ENCODE assay signal across 21 mouse cellular contexts in the genomic region with DNA sequence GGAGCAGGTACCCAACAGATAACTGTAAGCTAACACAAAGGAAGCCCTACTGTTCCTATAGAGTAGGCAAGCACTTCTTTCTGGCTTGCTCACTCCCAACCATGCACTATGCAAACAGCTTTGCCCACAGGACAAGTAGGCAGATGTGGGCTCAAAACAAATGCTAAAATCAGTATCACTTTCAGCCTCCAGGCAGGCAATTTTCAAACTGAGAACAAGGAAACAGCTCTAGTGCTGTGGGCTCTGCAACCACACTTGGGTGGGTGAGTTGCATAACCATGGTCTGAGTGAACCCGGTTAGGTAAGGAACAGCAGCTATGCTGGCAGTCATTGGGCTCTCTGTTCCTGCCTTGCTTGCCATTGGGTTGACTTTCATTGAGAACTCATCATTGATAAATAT.
DNase-seq lines count a peak whose midpoint lies in the region; ATAC-seq and TF ChIP-seq lines count a peak whose summit lies in the region.
"Had no signal": no experiment of that assay in that cellular context is flagged by ENCODE, and none has a peak within 500 bp of the region (broad histone marks: within the 10 kb centered on the region; RNA-seq: fewer than 3 reads in every experiment).

No protein-coding gene starts in this region.

- no peak overlapping the region for H3K4me3 ChIP-seq in hindbrain, postnatal 0 days (ENCODE audit: low read length)
- no peak overlapping the region for H3K4me3 ChIP-seq in heart, embryonic 12.5 days
- H3K4me3 ChIP-seq: forebrain, embryonic 13.5 days; heart, embryonic 10.5 days; limb, embryonic 13.5 days; liver, embryonic 15.5 days had no signal

- H3K4me1 ChIP-seq in hindbrain, postnatal 0 days (ENCODE audit: insufficient read depth, low read length) = no peaks in the 10 kb centered on the region
- H3K4me1 ChIP-seq in heart, embryonic 12.5 days (replicated peaks) = peaks cover 15% of the 10 kb centered on the region
- H3K4me1 ChIP-seq: forebrain, embryonic 13.5 days; limb, embryonic 13.5 days; liver, embryonic 15.5 days had no signal

- H3K27me3 ChIP-seq in hindbrain, postnatal 0 days (ENCODE audit: insufficient read depth, low read length) = no peaks in the 10 kb centered on the region
- H3K27me3 ChIP-seq in heart, embryonic 12.5 days (replicated peaks) = no peaks in the 10 kb centered on the region
- H3K27me3 ChIP-seq: forebrain, embryonic 13.5 days; limb, embryonic 13.5 days; liver, embryonic 15.5 days had no signal

- H3K9me3 ChIP-seq in hindbrain, postnatal 0 days (ENCODE audit: low read length) = no peaks in the 10 kb centered on the region
- no peaks in the 10 kb centered on the region for H3K9me3 ChIP-seq in heart, embryonic 12.5 days (replicated peaks)
- H3K9me3 ChIP-seq: forebrain, embryonic 13.5 days; G1E; heart, embryonic 10.5 days; limb, embryonic 13.5 days; liver, embryonic 15.5 days had no signal

- H3K27ac ChIP-seq in hindbrain, postnatal 0 days = no peak overlapping the region
- no peak overlapping the region for H3K27ac ChIP-seq in heart, embryonic 12.5 days (ENCODE audit: poor library complexity, severe bottlenecking)
- H3K27ac ChIP-seq: forebrain, embryonic 13.5 days; heart, embryonic 10.5 days; limb, embryonic 13.5 days; liver, embryonic 15.5 days had no signal

- WGBS in hindbrain, postnatal 0 days = 94% methylated on average over 1 of the region's 1 CpGs
- 94% methylated on average over 1 of the region's 1 CpGs for WGBS in heart, embryonic 12.5 days

- no peaks in the 10 kb centered on the region for H3K36me3 ChIP-seq in hindbrain, postnatal 0 days (ENCODE audit: insufficient read depth, low read length)
- H3K36me3 ChIP-seq in heart, embryonic 12.5 days = no peaks in the 10 kb centered on the region
- H3K36me3 ChIP-seq: G1E; heart, embryonic 10.5 days; limb, embryonic 13.5 days; liver, embryonic 15.5 days had no signal

- H3K9ac ChIP-seq in hindbrain, postnatal 0 days (replicated peaks; ENCODE audit: low read length) = no peak overlapping the region
- no peak overlapping the region for H3K9ac ChIP-seq in heart, embryonic 12.5 days
- H3K9ac ChIP-seq: forebrain, embryonic 13.5 days; limb, embryonic 13.5 days; liver, embryonic 15.5 days had no signal

- TF ChIP-seq CTCF in hindbrain, postnatal 0 days (IDR thresholded peaks at IDR 0.05; ENCODE audit: low read depth) = no peak

- no peak overlapping the region for H3K4me2 ChIP-seq in hindbrain, postnatal 0 days (ENCODE audit: low read depth, low read length)
- no peak overlapping the region for H3K4me2 ChIP-seq in heart, embryonic 12.5 days
- H3K4me2 ChIP-seq: forebrain, embryonic 13.5 days; limb, embryonic 13.5 days; liver, embryonic 15.5 days; midbrain, embryonic 11.5 days had no signal

- ATAC-seq in hindbrain, postnatal 0 days = no peak
- no peak for ATAC-seq in heart, embryonic 12.5 days (ENCODE audit: insufficient number of reproducible peaks, low FRiP score)
- ATAC-seq: forebrain, embryonic 13.5 days had no signal

- peak; percentile 32 for DNase-seq in layer of hippocampus, adult 11-12 months (ENCODE audit: low spot score)
- no peak for DNase-seq in layer of hippocampus, postnatal 25 days (ENCODE audit: extremely low spot score in 1 of 2, low spot score in 1 of 2)
- DNase-seq in right cerebral cortex, postnatal 25 days = peak; percentile 55
- DNase-seq in right cerebral cortex, postnatal 14 days = no peak
- peak; percentile 62 to 76 for DNase-seq in left cerebral cortex, adult 9 months (ENCODE audit: low spot score in 2 of 2)
- no peak for DNase-seq in hindbrain, postnatal 0 days (ENCODE audit: low spot score)
- DNase-seq: adrenal gland, postnatal 14 days; cerebellum, adult 9-10 months; gastrocnemius, postnatal 14 days; kidney, adult 2 months; kidney, postnatal 36 days; lung, postnatal 14 days; retina, postnatal 1 day; thymus, adult 2 months had no signal

Comparison
In these comparisons a context has a peak if more than half of its experiments do, and no peak if none do; other contexts are left out.
1. DNase-seq: peak in layer of hippocampus, adult 11-12 months (single experiment), right cerebral cortex, postnatal 25 days (single experiment) and left cerebral cortex, adult 9 months (2 of 2); none in layer of hippocampus, postnatal 25 days (0 of 2), right cerebral cortex, postnatal 14 days (single experiment) and hindbrain, postnatal 0 days (single experiment).